Mouse (Mus musculus): ENCODE results near the gene Rbfox3.
A peak's percentile ranks its signal among the peaks of the same experiment; 100 is the strongest.

Gene Rbfox3

DNA sequence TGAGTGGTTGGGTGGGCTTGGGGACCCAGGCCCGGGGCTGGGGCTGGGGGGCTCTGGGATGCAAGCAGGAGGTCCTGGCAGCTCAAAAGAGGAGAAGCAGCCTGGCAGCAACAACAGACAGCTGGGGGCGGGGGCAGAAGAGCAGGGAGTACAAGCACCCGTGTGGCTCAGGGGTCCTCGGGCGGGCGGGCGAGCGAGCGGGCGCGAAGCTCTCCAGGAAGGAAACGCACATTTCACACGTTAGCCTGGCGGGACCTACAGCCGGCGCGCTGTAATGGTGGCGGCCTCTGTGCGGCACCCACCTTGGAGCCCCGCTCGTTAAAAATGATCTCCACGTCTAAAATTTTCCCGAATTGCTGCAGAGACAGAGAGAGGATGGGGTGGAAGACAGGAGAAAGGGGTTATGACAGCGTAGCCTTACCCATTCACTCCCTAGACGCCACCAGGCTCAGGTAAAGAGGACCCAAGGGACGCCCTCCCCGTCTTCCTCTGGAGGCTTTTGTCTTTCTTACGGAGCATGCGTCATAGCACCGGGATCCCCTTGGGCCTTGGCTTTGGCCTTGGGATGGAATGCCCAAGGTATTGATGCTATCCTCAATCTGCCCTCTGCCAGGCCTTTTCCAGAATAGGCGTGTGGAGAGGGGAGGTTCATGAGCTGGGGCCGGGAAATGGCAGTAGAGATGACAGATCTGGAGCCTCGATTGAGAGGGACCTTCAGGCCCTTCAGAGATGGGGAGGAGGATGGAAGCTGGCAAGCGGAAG lies 407.8 kb downstream of the Rbfox3 start:
- DNase-seq (ENCODE audit: low spot score): no peak

DNA sequence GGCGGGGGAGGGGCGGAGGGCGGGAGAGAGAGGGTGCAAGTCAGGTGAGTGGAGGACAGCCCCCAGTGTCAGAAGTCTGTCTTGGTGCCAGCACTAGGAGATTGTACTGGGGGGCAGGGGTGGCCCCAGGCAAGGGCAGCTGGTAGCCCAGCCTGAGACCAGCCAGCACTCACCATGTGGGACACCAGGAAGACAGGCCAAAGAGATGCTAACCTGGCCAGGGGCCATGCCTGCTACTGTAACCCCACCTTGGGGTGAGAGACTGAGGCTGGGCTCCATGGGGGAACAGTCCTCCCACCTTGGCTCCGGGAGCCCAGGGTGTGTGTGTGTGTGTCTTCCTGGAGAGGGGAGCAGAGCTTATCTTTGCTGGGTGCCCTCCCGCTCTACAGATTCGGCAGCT lies 408.4 kb downstream of the Rbfox3 start:
- DNase-seq (ENCODE audit: low spot score): no peak

DNA sequence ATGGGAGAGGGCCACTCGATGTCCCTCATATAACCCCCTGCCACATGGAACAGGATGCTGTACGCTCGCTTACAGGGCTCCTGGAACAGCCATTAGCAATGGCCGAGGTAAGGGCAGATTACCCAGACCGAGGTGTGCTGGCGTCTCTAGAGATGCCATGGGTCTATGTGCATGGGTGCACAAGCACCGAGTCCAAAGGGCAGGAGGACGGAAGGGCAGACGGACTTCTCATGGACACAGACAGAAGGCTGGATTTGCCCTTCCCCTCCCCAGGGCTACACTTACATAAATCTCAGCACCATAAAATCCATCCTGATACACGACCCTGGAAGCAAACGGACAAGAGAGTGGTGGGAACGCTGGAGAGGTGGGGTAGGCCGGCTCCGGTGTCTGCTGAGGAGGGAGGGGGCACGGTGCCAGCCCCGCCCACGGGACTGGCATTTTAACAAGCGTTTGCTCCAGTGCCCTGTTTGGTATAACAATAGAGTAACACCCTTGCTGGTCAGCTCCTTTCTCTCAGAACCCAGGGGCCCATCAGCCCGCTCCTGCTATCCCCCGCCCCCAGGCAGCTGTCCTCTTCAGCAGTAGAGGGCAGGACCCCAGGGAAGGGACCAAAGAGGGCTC lies 415.2 kb downstream of the Rbfox3 start:
- DNase-seq (ENCODE audit: low spot score): no peak

DNA sequence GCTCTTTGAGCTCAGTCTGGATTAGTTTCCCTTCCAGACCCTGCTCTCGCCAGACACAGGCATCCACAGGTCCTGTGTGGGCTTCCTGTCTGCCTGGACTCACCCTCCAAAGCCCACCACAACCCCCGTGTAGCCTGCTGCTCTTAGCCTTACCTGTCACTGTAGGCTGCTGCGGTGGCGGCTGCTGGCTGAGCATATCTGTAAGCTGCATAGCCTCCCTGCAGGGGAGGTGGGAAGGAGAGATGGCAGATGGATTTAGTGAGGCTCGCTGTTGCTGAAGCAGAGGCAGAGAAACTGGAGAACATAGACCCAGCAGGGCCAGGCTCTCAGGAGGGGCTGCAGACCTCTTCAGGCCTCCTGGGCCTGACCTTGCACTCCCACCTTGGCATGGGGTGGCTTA lies 416.3 kb downstream of the Rbfox3 start:
- no peak for DNase-seq (ENCODE audit: low spot score)

DNA sequence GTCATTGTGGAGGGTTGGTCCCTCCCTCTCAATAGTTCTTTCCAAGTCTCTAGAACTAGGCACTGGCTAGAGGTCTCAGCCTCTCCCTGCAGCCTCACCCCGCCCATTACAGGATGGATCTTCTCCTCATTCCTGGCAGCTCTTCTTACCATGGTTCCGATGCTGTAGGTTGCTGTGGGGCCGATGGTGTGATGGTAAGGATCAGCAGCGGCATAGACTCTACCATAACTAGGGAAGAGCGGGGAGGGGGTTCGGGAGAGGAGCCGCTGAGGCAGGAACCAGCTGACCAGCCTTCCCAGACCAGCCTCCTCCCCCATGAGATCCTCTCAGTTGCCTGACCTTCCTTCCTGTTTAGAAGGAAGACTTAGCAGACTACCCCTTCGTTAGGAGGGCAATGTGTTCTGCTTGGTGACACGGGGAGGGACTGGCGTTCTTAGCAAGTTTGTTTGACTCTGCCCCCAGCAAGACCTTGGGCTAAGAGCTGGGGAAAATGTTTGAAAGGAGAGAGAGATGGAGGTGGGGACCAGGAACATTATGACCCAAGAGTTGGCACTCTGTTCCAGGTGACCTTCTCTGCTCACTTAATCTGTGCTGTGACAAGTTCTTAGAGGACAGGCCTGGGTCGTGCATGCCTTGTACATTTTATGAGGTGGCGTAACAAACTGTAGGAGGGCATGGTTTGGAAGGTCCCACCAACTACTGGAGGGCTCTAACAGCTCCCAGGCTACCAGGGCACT lies 417.2 kb downstream of the Rbfox3 start:
- DNase-seq (ENCODE audit: low spot score): no peak

DNA sequence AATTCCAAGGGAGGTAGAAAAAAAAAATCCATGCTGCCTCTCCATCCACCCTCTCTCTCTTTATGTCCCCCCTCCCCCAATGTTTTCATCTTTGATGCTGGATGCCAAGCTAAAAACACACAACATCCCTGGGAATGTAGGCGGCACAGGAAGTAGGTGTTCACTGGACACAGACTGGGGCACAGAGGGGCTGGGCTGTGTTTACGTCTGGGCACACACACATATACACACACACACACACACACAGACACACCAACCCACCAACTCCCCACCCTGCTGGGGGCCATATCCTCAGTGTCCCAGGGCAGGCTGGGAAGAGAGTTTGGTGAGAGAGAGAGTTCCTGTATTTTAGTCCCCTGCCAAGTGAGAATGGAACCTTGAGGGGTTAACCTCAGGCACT lies 417.9 kb downstream of the Rbfox3 start:
- DNase-seq (ENCODE audit: low spot score): no peak

DNA sequence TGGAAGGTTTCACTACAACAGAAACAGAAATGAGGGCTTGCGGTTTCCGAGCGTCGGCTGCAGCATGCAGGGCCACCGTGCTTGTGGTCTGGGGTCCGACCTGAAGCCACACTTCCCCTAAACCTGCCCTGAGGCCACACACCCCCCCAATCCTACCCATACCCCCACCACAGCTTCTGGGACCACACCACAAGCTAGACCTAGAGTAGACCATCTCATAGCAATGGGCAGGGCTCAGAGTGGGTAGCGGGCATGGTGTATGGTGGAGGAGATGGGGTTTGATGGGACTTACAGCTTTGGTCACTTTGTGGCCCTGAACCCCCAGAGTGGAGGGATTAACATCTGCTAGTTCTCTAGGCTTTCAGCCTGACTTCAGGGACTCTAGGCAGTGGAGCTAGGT lies 420.2 kb downstream of the Rbfox3 start:
- no peak for DNase-seq (ENCODE audit: low spot score)

DNA sequence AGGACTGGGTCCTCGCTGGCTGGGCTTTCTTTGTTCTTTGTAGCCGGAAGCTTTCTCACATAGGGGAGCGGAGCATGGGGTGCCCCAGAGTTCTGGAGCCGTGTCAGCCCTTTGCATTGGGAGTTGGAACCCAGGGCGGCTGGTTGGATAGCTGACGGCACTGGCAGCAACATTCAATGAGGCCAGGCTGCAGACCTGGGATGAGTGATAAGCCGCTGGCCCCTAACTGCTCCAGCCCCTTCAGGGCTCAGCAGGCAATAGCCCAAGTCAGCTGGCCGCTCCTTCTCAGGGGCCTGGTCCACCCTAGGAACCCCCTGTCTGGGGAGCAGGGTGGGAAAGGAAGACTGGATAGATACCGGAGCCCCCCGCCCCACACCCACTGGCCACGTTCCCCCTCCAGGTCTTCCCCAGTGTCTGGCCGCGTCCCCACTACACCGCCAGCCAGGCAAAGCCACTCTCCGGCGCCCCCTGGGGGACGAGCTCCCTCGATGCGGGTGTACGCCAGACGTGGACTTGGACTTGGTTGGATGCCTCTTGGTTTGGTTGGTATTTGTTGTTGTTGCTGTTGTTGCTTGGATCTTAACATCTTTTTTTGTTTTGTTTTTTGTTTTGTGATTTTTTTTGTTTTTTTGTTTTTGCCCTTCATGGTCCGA lies 420.7 kb downstream of the Rbfox3 start:
- peak; percentile 80 for DNase-seq (ENCODE audit: low spot score)

DNA sequence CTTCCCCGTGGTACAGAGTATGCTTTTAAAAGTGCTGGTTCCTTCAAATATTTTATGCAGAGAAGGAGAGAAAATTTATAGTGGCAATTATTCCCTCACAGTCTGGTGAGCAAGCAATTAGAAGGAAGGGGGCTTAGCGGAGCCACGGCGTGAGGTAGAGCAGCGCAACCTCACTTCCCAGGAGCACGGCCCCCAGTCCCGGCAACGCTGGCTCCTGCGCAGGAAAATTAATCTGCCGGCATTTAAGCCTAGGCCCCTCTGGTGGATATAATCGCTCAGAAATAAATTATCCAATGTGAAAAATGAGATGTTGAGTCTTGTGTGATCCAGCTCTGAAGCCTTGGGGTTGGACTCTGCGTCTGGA lies 422.5 kb downstream of the Rbfox3 start:
- DNase-seq (ENCODE audit: low spot score): no peak

DNA sequence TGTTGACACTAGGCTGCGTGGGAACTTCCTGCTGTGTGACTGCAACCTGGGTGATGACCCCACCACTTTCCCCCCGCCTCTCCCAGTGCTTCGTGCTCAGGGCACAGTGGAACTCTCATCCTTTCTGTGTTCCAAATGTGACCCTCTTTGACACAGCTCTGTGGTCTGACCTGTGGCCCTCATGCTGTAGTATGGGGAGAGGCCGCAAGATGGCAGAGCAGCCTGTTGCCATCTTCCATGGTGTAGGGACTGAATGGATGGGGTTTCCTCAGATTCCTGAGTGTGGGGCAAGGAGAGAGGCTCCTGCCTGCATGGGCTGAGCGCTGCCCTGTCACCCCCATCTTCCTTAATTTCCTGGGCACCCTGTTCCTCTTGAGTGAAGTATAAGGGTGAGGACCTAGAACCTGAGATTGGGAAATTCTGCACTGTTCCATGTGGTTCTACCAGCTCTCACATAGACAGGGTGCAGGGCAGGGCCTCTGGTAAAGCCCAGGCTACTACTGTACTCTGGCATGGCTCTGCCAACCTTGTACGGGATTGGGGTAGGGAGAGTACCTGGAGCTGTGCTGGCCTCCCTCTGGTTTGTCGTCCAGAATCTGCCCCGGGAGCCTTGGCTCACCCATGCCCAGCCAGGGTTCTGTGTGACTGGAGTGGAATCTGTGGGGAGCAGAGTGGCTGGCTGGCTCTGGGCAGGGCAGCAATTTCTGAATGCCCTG lies 423.0 kb downstream of the Rbfox3 start:
- DNase-seq (ENCODE audit: low spot score): peak; percentile 32

DNA sequence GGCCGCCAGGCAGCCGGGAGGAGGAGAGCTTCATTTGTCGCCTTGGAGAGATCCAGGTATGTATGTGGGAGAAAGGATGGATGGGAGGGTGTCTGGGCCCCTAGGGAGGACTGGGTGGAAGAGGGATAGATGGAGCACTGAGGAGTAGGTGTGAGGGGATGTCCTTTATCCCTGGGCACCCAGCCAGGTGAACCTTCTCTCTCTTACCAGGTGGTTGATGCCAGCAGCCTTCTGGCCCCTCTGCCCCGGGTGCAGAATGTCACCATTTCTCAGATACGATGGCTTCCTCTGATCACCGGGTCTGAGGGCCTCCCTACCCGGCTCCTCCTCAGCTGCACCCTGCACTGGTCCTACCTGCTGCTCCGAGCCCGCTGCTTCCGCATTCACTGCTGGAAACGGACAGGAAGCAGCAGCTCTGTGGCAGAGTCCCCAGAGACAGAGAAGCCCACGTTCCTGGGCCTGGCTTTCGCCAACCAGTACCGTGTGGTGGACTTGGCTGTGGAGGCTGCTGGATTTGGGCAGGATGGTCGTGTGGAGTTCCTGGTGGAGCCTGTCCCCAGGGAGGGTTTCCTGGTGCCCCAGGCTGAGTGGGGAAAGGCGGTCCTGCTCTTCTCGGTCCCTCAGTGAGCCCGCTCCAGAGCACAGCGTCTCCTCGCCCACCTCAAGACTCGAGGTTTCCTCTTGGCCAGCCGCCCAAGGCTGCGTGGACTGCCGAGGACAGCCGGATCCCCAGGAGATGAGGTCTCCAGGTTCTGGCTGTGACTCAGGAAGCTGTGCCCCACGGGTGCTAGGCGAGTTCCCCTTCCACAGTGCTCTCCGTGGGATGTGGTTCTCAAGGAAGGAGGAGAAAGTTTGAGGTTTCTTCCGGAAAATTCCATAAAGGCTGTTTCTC lies 424.3 kb downstream of the Rbfox3 start:
- DNase-seq (ENCODE audit: low spot score): no peak

DNA sequence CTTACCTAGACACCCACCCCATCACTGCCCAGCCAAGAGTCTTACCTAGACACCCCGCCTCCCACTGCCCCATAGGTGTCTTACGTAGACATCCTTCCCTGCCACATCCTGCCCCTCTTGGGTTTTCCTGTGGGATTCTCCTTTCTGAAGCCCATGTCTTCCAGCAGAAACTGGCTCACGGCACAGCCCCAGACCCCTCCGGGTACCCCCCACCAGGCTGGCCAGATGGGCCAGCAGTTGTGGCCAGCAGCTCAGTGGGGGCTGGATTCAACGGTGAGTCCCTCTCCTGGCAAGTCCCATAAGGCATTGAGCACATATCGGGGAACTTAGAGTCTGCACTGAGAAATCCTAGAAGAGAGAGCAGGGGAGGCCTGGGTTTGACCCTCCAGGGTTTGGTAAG lies 425.1 kb downstream of the Rbfox3 start:
- DNase-seq (ENCODE audit: low spot score): no peak

DNA sequence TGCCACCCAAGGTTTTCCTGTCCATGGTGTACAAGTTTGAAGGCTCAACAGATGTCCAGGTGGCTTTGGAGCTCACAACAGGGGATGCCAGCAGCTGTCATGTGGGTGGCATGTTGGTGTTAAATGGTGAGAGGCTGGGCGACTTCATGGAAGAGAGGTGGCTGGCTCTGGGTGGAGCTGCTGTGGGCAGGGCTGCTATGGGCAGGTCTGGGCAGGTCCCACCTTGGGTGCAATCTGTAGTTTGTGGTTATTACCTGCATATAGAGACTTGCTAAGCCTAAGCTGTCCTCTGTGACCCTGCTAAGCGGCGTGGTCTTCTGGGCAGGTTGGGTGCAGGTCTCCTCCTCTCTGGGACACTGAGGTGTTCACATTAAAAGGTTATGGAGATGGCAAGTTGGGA lies 425.6 kb downstream of the Rbfox3 start:
- no peak for DNase-seq (ENCODE audit: low spot score)

DNA sequence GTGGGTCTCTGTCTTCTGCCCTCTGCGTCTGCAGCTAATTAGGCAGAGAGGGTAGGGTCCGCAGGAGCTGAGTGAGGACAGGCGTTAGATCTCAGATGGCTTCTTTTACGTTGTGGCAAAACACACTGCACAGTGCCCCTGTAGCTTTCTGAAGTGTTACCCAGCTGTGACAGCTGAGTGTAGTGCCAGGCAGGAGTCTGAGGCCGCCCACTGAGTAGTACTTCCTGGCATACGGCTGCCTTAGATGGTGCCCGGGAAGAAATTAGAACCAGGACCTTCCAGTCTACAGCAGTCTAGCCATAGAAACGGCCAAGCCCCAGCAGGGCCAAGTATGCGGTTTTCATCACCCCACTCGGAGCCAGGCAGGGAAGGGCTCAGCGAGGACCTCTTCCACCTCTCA lies 426.1 kb downstream of the Rbfox3 start:
- no peak for DNase-seq (ENCODE audit: low spot score)

DNA sequence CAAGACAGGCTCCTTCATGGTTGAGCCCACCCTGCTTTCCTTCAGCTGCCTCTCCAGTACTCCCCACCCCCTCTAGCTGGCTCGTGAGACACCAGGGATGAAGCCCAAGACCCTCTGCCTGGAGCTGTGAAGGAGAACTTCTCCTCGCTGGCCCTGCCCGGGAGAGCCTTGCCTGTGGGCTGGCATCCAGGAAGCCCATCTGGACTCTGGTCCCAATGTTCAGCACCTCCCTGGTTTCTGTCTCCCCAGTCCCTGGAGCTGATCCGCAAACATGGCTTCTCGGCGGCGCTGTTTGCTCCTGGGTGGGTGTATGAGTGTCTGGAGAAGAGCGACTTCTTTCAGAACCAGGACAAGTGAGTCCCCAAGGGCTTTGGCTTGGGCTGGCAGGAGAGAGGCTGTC lies 427.2 kb downstream of the Rbfox3 start:
- no peak for DNase-seq (ENCODE audit: low spot score)

DNA sequence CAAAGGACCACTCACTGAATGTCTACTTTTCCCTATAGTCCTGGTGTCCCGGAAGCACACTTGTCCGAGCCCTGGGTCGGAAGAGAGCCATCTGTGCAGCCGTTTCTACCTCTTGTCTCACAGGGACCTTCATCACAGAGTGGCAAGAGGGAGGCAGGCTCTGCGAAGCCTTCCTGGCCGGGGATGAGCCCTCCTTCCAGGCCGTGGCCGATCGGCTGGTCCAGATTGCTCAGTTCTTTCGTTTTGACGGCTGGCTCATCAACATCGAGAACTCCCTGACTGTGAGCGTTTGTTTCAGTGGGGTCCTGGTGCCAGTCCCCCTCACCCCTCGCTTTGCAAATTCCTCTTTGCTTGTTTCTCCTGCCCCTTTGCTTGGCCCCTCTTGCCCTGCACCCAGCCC lies 429.6 kb downstream of the Rbfox3 start:
- no peak for DNase-seq (ENCODE audit: low spot score)

DNA sequence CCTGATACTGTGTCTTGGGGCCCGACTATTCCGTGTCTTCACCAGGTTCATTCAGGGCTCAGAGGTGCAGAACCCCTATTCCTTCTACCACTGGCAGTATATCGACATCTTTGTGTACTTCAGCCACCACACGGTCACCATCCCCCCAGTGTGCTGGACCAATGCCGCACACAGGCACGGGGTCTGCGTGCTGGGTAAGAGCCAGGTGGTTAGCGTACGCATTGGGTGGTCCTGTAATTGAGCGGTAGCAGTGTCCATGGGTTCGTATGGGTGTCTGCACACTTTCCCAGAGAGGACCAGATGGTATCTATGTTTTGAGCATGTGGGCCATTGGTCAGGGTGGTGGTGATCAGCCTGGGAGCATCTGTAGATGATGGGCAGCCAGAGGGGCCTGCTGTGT lies 430.2 kb downstream of the Rbfox3 start:
- DNase-seq (ENCODE audit: low spot score): no peak

DNA sequence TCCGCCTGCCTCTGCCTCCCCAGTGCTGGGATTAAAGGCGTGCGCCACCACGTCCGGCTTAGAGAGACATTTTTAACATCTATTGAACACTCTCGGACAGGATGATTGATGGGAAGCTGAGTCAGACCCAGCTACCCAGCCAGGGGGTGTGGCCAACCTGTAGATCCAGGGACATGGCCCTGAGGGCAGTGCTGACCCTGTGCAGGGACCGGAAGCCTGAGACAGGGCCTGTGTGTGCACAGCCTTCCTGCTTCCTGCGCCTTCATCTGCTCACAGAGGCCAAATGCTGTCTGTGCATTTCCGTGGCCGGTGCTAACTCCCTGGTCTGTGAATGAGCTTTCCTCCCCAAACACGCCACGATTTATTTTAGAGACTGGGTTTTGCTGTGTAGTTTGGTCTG lies 431.6 kb downstream of the Rbfox3 start:
- peak; percentile 36 for DNase-seq (ENCODE audit: low spot score)

DNA sequence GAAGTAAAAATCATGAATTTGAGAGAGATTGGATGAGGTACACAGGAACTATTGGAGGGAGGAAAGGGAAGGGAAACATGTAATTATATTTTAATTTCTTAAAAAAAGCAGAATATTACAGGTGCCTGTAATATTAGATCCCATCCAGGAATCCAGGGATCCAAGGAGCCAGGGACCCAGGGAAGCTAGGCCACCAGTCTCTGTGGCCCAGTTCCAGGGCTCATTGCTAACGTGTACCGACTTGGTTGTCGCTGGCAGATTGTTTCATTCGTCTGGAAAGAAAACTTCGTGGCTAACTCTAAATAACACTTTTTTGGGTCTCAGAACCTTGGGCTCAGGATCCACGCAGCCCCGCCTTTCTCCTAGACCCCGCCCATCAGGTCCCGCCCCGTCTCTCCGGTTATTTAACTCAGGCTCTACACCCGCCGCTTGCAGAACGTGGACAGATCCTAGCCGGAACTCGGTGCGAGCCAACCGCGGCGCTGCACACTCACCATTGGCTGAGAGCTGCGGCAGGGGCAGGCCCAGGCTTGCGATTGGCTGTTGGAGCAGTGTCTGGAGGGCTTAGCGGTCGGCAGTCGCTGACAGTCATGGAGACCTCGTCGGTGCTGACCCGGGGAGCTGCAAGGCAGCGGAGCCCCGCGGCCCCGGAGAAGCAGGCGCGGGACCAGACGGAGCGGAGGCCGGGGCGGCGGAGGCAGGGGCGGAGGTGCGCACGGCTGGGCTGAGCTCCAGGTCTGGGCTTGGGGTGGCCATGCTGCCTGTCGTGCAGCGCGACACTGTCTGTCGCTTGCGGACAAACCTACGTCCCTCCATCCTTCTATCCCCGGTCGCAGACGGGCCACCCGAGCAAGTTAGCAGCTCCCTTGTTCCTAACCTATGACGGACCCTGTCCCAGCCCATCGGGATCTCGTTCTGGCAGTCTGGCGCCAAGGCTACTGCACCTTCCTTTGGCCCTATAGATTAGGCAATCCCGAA lies 434.7 kb downstream of the Rbfox3 start, which contains the start of gene Engase:
TSS of gene Engase (plus strand) at position 434 of the 978 bp plus-strand sequence.
- peak; percentile 98 for DNase-seq (ENCODE audit: low spot score)
